Mouse (Mus musculus) liver, adult 2 months (tissue): Measurements from ENCODE around the gene Zdhhc3.

ENCODE experiments used
- CTCF ChIP-seq: fragments of 200-500 bp; IDR thresholded peaks from 2 replicates; pipeline ENCODE4 v1.5.1; 2011; ENCODE audit warnings: low read depth, low read length, control low read depth
- POLR2A ChIP-seq: fragments of 200-500 bp; IDR thresholded peaks from 2 replicates; pipeline ENCODE4 v1.6.1; 2011; ENCODE audit warnings: low read length, control low read depth; ENCODE audit not compliant: insufficient read depth; ENCODE audit errors: extremely low read depth

- no peak for TF ChIP-seq POLR2A
- no peak for TF ChIP-seq CTCF
Measured at GRCm38 (mm10) chr9:123090844-123091243, 22.2 kb downstream of the Zdhhc3 start.
